Mouse (Mus musculus): ENCODE measurements around the gene Sycn. TPM values are rescaled to one million over a fixed set of nuclear protein-coding genes. Genes with fewer than 3 reads are reported as not detected.

Gene Sycn
- total RNA-seq, 1 experiment from 2014 or later = not detected

DNA sequence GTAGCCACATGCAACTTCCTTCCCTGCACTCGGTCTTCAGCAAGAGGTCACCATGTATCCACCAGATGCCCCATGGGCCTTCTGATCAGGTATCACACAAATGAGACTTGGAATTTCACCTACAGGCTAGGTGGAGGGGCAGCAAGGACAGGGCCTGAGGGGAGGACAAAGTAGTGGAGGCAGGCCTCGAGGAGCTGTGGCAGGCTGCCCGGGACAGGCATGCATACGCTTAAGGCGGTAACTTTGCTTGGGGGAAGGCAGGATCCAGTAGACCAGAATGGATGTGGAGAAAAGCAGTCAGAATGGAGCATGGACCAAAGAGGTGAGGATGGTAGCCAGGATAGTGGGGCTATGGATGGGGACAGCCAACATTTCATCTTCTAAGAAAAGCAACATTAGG is 39.1 kb downstream of the Sycn start:
- ATAC-seq (ENCODE audit: extremely low read depth, insufficient number of reproducible peaks, low FRiP score, poor library complexity, severe bottlenecking) = no peak

GRCm38 (mm10) chr7:28581721-28582120 is 41.0 kb downstream of the Sycn start:
- ATAC-seq (ENCODE audit: extremely low read depth, insufficient number of reproducible peaks, low FRiP score, poor library complexity, severe bottlenecking) = no peak

GRCm38 (mm10) chr7:28582841-28583240 is 42.2 kb downstream of the Sycn start:
- ATAC-seq (ENCODE audit: extremely low read depth, insufficient number of reproducible peaks, low FRiP score, poor library complexity, severe bottlenecking) = no peak

DNA sequence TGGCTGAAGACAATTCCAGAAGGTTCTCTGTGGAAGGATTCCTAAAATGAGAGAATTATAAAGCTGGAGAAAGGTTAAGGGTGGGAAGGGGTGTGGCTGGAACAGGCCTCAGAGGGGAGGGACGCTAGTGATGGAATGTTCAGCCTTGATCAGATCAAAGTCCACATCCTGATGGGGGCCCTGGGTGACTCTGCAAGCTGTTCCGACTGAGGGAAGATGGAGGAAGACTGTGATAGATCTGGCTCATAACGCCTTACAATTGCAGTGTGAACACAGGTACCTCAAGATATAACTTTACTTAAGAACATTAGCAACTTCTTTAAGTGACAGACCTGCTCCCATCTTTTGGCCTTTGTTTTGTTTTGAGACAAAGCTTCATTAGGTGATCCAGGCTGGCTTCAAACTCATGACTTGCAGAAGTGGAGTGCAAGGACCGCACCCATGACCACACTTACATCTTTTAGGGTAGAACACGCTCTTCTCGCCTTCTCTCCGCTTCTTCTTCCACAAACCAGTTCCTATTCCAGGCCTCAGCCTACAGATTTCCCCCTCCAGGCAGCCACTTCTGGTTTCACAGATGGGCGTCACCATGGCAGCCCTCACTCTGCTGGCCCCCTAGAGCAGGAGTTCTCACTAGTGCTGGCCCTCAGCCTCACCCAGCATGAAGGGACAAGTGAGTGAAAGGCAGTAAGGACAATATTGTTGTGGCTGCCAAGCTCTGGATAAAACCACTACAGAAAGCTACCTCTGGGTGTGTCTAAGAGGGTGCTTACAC is 43.1 kb downstream of the Sycn start:
- no peak for ATAC-seq (ENCODE audit: extremely low read depth, insufficient number of reproducible peaks, low FRiP score, poor library complexity, severe bottlenecking)

GRCm38 (mm10) chr7:28584468-28584867 is 43.8 kb downstream of the Sycn start:
- ATAC-seq (ENCODE audit: extremely low read depth, insufficient number of reproducible peaks, low FRiP score, poor library complexity, severe bottlenecking) = no peak

- no peak for ATAC-seq (ENCODE audit: extremely low read depth, insufficient number of reproducible peaks, low FRiP score, poor library complexity, severe bottlenecking)
These were observed 44.3 kb downstream of the Sycn start for GRCm38 (mm10) chr7:28585001-28585400.

DNA sequence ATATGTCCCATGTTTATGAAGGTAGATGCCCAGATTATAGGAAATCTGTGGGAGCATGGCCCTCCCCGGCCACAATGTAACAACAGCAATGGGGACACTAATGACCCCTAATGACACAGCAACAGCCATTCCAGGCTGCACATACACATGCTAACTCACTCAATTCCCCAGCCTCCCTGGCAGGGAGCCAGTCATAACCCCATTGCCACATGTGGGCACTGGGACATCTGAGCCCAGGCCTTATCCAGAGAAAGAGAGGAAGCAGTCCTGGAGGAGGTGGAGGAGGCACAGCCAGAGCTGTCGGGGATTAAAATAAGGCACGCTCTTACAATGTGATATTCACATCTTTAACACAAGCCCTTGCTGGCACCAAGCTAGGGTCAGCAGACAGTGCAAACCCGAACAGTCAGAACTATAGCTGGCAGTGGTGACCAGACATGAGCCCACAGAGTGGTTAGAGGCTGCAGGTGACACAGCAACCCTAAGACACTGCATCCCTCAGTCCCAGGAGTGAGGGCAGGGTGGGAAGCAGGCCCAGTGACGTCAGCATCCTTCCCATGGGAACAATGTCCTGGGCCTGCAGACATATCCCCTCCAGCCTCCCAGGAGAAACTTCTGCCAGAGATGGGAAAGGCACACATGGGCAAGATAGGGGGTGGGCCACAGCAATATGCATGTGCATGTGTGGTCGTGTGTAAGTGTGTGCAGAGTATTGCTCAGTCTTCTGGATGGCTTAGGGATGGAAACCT is 46.2 kb downstream of the Sycn start:
- ATAC-seq (ENCODE audit: extremely low read depth, insufficient number of reproducible peaks, low FRiP score, poor library complexity, severe bottlenecking) = no peak

GRCm38 (mm10) chr7:28587644-28588043 is 47.0 kb downstream of the Sycn start:
- no peak for ATAC-seq (ENCODE audit: extremely low read depth, insufficient number of reproducible peaks, low FRiP score, poor library complexity, severe bottlenecking)

Other genes starting within 250 kb of the Sycn start
- gene Selenov, start 249.7 kb upstream of the Sycn start, total RNA-seq (2017) = not detected in 2 replicates
- gene Dll3, start 238.6 kb upstream of the Sycn start, total RNA-seq (2017) = 0.12 and 0.47 TPM in 2 replicates
- gene Timm50, start 228.8 kb upstream of the Sycn start, total RNA-seq (2017) = 8.5 and 10.0 TPM in 2 replicates
- gene Supt5, start 202.1 kb upstream of the Sycn start, total RNA-seq (2017) = 118 and 126 TPM in 2 replicates
- 700 and 800 TPM in 2 replicates for gene Rps16, start 190.2 kb upstream of the Sycn start, total RNA-seq (2017)
- gene Plekhg2, start 168.3 kb upstream of the Sycn start, total RNA-seq (2017) = 32.6 and 39.7 TPM in 2 replicates
- gene Zfp36, start 160.6 kb upstream of the Sycn start, total RNA-seq (2017) = 496 and 563 TPM in 2 replicates
- gene Med29, start 148.2 kb upstream of the Sycn start, total RNA-seq (2017) = 9.1 and 9.8 TPM in 2 replicates
- gene Paf1, start 147.9 kb upstream of the Sycn start, total RNA-seq (2017) = 218 and 230 TPM in 2 replicates
- 1,008 and 1,024 TPM in 2 replicates for gene Gmfg, start 103.4 kb upstream of the Sycn start, total RNA-seq (2017)
- 0.37 and 0.47 TPM in 2 replicates for gene Lrfn1, start 88.9 kb upstream of the Sycn start, total RNA-seq (2017)
- not detected in 2 replicates for gene Ifnl2, start 30.4 kb upstream of the Sycn start, total RNA-seq (2017)
- not detected in 2 replicates for gene Ifnl3, start 18.0 kb upstream of the Sycn start, total RNA-seq (2017)
- gene Nccrp1, start 6.4 kb downstream of the Sycn start, total RNA-seq (2017) = 0.49 and 0.70 TPM in 2 replicates
- 15.2 and 16.8 TPM in 2 replicates for gene Samd4b, start 57.3 kb downstream of the Sycn start, total RNA-seq (2017)
- gene Pak4, start 57.3 kb downstream of the Sycn start, total RNA-seq (2017) = 6.6 and 8.8 TPM in 2 replicates
- not detected in 2 replicates for gene Acp7, start 90.4 kb downstream of the Sycn start, total RNA-seq (2017)
- gene Fbxo27, start 152.0 kb downstream of the Sycn start, total RNA-seq (2017) = not detected in 2 replicates
- gene Fbxo17, start 175.9 kb downstream of the Sycn start, total RNA-seq (2017) = 0.61 and 0.81 TPM in 2 replicates
- gene Mrps12, start 200.9 kb downstream of the Sycn start, total RNA-seq (2017) = 18.0 and 19.4 TPM in 2 replicates
- gene Sars2, start 201.1 kb downstream of the Sycn start, total RNA-seq (2017) = 5.9 and 6.1 TPM in 2 replicates
- gene Ccer2, start 215.3 kb downstream of the Sycn start, total RNA-seq (2017) = not detected in 2 replicates
- gene Sirt2, start 225.8 kb downstream of the Sycn start, total RNA-seq (2017) = 39.3 and 45.8 TPM in 2 replicates
- 23.5 and 24.3 TPM in 2 replicates for gene Nfkbib, start 226.6 kb downstream of the Sycn start, total RNA-seq (2017)
- 95.7 and 108 TPM in 2 replicates for gene Rinl, start 248.1 kb downstream of the Sycn start, total RNA-seq (2017)